Mouse (Mus musculus) hindbrain, embryonic 13.5 days (tissue): Measurements from ENCODE around the gene Capn11. TPM values are rescaled to one million over a fixed set of nuclear protein-coding genes. Genes with fewer than 3 reads are reported as not detected.

ENCODE experiments used
- ATAC-seq: fragments of 200-750 bp; cut with Nextera tagmentation; 2 replicates; pipeline ENCODE4 v1.8.0; 2017; ENCODE audit warnings: moderate TSS enrichment; ENCODE audit not compliant: low FRiP score
- H3K27ac ChIP-seq: fragments of 300-500 bp; sonication (generic); 2 replicates; pipeline ENCODE4 v1.5.1; 2015; ENCODE audit warnings: inconsistent platforms, mild to moderate bottlenecking, moderate library complexity
- H3K27me3 ChIP-seq: fragments of 300-500 bp; sonication (generic); 2 replicates; pipeline ENCODE4 v1.6.1; 2015; ENCODE audit warnings: mild to moderate bottlenecking, inconsistent platforms
- H3K36me3 ChIP-seq: fragments of 300-500 bp; sonication (generic); 2 replicates; pipeline ENCODE4 v1.6.1; 2015; ENCODE audit warnings: mild to moderate bottlenecking, inconsistent platforms
- H3K4me1 ChIP-seq: fragments of 300-500 bp; sonication (generic); replicated peaks from 2 replicates; pipeline ENCODE4 v1.6.1; 2015; ENCODE audit warnings: inconsistent platforms
- H3K4me2 ChIP-seq: fragments of 300-500 bp; sonication (generic); 2 replicates; pipeline ENCODE4 v1.6.1; 2015; ENCODE audit warnings: inconsistent platforms, mild to moderate bottlenecking, moderate library complexity
- H3K4me3 ChIP-seq: fragments of 300-500 bp; sonication (generic); 2 replicates; pipeline ENCODE4 v1.5.1; 2015; ENCODE audit warnings: mild to moderate bottlenecking, inconsistent platforms
- H3K9ac ChIP-seq: fragments of 300-500 bp; sonication (generic); 2 replicates; pipeline ENCODE4 v1.6.1; 2015; ENCODE audit warnings: mild to moderate bottlenecking, inconsistent platforms
- H3K9me3 ChIP-seq: fragments of 300-500 bp; sonication (generic); 2 replicates; pipeline ENCODE4 v1.6.1; 2016; ENCODE audit warnings: inconsistent platforms
- WGBS: fragments of 180-500 bp; shearing (Covaris S2); methylation state at CpG from one replicate; pipeline ENCODE4 v1.1.7; 2015; 5-methylcytosine and 5-hydroxymethylcytosine counted together
- polyA plus RNA-seq: library from polyadenylated mRNA; unstranded; fragments of >200 nt; fragmentation: Nextera tagmentation; extraction: Ambion mirVana; gene quantifications from 2 replicates; pipeline ENCODE4 v1.2.1, GENCODE M21; 2015

Capn11 gene
- polyA plus RNA-seq, 1 experiment from 2014 or later, result 0.95 TPM

- Histone ChIP-seq H3K36me3 (peaks cover 20% of the 10 kb centered on the region), H3K9ac (peak overlapping the region; percentile 8; the same call in 1 of the 2 replicates), H3K4me2 (no peak overlapping the region), H3K4me1 (no peaks in the 10 kb centered on the region), H3K9me3 (no peaks in the 10 kb centered on the region), H3K27ac (no peak overlapping the region), H3K4me3 (no peak overlapping the region), H3K27me3 (no peaks in the 10 kb centered on the region)
- ATAC-seq, result no peak
- WGBS, result 89% methylated on average over 18 of the region's 18 CpGs
Measured at GRCm38 (mm10) chr17:45693812-45694565, 34.9 kb upstream of the Capn11 start.

DNA sequence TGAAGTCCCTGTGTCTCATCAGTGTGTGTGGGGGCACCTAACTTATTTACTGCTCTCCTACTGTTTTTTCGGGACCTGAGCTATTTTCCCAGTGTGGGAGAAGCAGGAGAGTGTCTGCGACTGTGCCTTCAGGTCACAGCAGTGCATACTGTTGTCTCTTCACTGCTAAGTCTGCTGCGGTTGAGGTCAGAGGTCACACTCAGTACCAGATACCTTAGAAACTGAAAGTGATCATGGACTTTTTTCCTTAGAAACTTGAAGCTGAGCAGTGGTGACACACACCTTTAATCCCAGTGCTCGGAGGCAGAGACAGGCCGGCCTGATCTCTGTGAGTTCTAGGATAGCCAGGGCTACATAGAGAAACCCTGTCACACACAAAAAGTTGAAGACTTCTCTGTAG is 33.0 kb upstream of the Capn11 start:
- Histone ChIP-seq H3K9ac (no peak overlapping the region), H3K27ac (no peak overlapping the region), H3K36me3 (peaks cover 7% of the 10 kb centered on the region), H3K4me1 (peaks cover 8% of the 10 kb centered on the region), H3K27me3 (no peaks in the 10 kb centered on the region), H3K4me2 (no peak overlapping the region), H3K9me3 (no peaks in the 10 kb centered on the region), H3K4me3 (no peak overlapping the region)
- 87% methylated on average over 5 of the region's 5 CpGs for WGBS
- no peak for ATAC-seq

DNA sequence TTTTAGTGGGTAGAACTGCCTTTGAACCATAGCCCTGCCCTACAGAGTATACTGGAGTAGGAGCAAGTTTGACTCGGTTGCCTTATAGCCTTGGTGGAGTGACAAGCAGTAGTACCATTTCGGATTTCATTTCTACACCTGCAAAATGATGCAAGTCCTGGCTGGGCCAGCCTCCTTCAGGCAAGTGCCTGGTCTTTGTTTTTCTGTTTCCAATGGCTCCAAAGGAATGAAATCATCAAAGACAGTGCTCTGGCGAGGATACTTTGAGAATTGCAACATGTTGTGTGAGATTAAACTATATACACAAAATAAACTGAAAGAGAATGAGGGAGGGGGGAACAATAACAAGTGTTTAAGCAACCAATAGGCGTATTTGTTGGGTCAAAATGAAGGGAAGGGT is 30.9 kb upstream of the Capn11 start:
- no peak for ATAC-seq
- Histone ChIP-seq H3K4me2 (no peak overlapping the region), H3K27ac (no peak overlapping the region), H3K9me3 (no peaks in the 10 kb centered on the region), H3K27me3 (no peaks in the 10 kb centered on the region), H3K36me3 (no peaks in the 10 kb centered on the region), H3K4me1 (peaks cover 16% of the 10 kb centered on the region), H3K9ac (no peak overlapping the region), H3K4me3 (no peak overlapping the region)
- 96% methylated on average over 4 of the region's 4 CpGs for WGBS

GRCm38 (mm10) chr17:45689120-45689519 is 30.0 kb upstream of the Capn11 start:
- ATAC-seq, result no peak
- 93% methylated on average over 9 of the region's 9 CpGs for WGBS
- no peak overlapping the region for H3K4me2 ChIP-seq

DNA sequence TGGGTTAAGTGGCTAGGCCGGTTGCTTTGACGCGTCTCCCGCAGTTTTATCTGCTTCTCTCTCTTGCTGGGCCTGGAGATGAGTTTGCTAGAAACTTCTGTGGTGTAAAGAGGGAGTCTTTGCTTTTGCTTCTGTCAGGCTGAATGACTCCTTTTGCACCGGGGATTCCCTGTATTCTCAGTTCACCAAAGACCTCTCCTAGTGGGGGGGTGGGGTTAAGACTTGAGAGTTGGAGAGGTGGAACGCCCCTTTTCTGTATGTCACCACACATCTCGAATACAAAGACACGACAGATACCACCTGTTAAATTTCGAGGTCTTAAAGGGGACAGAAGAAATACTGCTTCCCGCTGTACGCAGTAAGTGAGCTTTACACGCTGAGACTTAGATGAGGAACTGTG is 27.6 kb upstream of the Capn11 start, which contains the start of gene Tmem63b:
Tmem63b (minus strand) TSS at position 190 of the 400 bp plus-strand sequence.
- no peak; the same call in 1 of the 2 replicates for ATAC-seq
- WGBS, result 8% methylated on average over 12 of the region's 12 CpGs
- peaks cover 34% of the 10 kb centered on the region for H3K4me1 ChIP-seq
- no peaks in the 10 kb centered on the region for H3K36me3 ChIP-seq
- no peaks in the 10 kb centered on the region for H3K9me3 ChIP-seq
- peak within 1 kb of the TSS; percentile 88 for H3K4me3 ChIP-seq
- peak within 1 kb of the TSS; percentile 89 for H3K4me2 ChIP-seq
- peak within 1 kb of the TSS; percentile 96 for H3K9ac ChIP-seq
- peak within 1 kb of the TSS; percentile 96 for H3K27ac ChIP-seq
- no peaks in the 10 kb centered on the region for H3K27me3 ChIP-seq

More at GRCm38 (mm10) chr17:45689120-45689519, 30.0 kb upstream of the Capn11 start:
- Histone ChIP-seq H3K36me3 (no peaks in the 10 kb centered on the region), H3K4me3 (no peak overlapping the region), H3K9me3 (no peaks in the 10 kb centered on the region), H3K4me1 (peaks cover 26% of the 10 kb centered on the region), H3K27ac (no peak overlapping the region), H3K27me3 (no peaks in the 10 kb centered on the region), H3K9ac (no peak overlapping the region)

- Histone ChIP-seq H3K27ac (peak within 1 kb of the TSS; percentile 96), H3K36me3 (no peaks in the 10 kb centered on the region), H3K9ac (peak within 1 kb of the TSS; percentile 96), H3K4me3 (peak within 1 kb of the TSS; percentile 88), H3K4me2 (peak within 1 kb of the TSS; percentile 89), H3K4me1 (peaks cover 35% of the 10 kb centered on the region), H3K27me3 (no peaks in the 10 kb centered on the region), H3K9me3 (no peaks in the 10 kb centered on the region)
- under 1% methylated on average over 47 of the region's 50 CpGs for WGBS
- ATAC-seq, result peak; percentile 90
Measured at GRCm38 (mm10) chr17:45686093-45686619, 27.0 kb upstream of the Capn11 start, which contains the start of gene Mrpl14. Gene Mrpl14, plus strand, starts transcription at chr17:45686322.

DNA sequence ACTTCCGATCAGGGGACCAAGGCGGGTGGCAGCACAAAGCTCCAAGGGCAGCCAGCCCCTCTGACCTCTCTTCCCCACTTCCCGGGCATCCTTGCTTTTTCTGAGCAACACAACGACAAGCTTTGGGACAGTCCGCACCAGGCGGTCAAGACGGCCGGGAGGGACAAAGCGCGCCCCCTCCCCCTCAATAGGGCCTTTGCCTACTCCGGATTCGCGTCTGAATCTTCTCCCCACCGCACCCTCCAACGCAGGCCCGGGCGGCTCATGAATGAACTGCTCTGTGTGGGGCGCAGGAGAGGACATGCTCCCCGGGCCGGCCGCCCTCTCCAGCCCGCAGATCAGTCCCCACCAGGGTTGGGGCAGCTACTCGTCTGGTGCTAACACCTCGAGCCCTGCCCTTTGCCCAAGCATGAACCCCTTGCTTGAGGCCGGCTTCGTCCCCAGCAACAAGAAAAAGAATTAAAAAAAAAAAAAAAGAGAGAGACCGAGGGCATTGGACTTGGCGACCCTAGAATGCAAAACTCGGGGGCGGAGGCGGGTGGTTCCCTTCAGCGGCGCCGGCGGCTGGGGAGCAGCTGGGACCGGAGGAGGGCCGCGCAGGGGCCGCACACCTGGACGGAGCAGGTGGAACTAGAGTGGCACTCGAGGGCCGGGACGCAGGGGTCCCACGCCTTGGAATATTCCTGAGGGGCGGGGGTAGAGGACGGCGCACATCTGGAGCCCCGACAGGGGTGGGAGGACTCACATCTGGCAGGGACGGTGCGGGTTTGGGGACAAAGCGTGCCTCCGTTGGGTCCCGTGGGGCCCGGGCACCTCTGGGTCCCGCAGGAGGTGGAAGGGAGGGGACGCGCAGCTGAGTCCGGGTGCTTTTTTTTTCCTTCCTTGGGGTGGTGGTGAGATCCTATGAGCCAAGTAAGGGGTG is 26.3 kb upstream of the Capn11 start:
- ATAC-seq, result peak; percentile 50
- H3K9me3 ChIP-seq, result no peaks in the 10 kb centered on the region
- H3K9ac ChIP-seq, result peak overlapping the region; percentile 96
- no peaks in the 10 kb centered on the region for H3K36me3 ChIP-seq
- no peaks in the 10 kb centered on the region for H3K27me3 ChIP-seq
- peaks cover 42% of the 10 kb centered on the region for H3K4me1 ChIP-seq
- WGBS, result under 1% methylated on average over 55 of the region's 58 CpGs
- H3K27ac ChIP-seq, result peak overlapping the region; percentile 96
- H3K4me3 ChIP-seq, result peak overlapping the region; percentile 88
- peak overlapping the region; percentile 77 for H3K4me2 ChIP-seq

DNA sequence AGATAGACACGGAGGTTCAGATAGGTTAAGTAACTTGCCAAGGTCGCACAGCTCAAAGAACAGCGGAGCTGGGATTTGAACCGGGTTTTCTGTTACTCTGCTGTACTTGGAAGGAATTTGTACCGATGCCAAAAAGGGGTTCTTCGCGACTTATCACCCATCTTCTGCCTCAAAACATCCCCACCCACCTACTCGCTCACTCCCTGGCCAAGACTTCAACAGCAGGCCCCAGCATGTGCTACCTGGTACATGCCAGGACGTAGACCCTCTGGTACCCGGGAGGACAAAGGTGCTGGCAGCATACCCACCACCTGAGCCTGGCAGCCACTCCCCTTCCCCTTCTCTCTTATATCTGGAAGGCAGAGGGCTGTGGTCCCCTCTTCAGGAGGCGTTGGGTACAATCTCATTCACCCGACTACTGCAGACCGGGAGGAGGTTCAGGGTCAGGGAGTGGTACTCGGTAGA is 25.6 kb upstream of the Capn11 start:
- Histone ChIP-seq H3K9ac (peak overlapping the region; percentile 96), H3K9me3 (no peaks in the 10 kb centered on the region), H3K27ac (peak overlapping the region; percentile 96), H3K4me2 (peak overlapping the region; percentile 77), H3K4me1 (peaks cover 44% of the 10 kb centered on the region), H3K36me3 (no peaks in the 10 kb centered on the region), H3K27me3 (no peaks in the 10 kb centered on the region), H3K4me3 (peak overlapping the region; percentile 88)
- 24% methylated on average over 14 of the region's 14 CpGs for WGBS
- peak; percentile 14 for ATAC-seq

GRCm38 (mm10) chr17:45682843-45683242 is 23.7 kb upstream of the Capn11 start:
- 97% methylated on average over 4 of the region's 4 CpGs for WGBS
- Histone ChIP-seq H3K9me3 (no peaks in the 10 kb centered on the region), H3K27ac (no peak overlapping the region), H3K4me2 (no peak overlapping the region), H3K27me3 (no peaks in the 10 kb centered on the region), H3K36me3 (peaks cover 15% of the 10 kb centered on the region), H3K9ac (no peak overlapping the region), H3K4me1 (peaks cover 43% of the 10 kb centered on the region), H3K4me3 (no peak overlapping the region)
- no peak for ATAC-seq

DNA sequence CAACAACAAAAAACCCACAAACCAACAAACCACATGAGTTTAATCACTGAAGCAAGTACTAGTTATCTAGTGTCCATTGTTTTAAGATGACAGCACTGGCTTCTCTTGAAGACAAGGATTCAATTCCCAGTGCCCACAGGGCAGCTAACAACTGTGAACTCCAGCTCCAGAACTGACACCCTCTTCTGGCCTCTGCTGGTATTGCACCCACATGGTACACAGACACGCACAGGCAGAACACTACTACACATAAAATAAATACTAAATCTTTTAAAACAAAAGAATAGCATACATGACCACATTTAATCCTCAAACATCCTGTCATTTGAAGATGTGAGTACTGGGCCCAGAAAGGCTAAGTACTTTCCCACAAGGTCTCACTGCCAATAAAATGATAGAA is 22.5 kb upstream of the Capn11 start:
- Histone ChIP-seq H3K27ac (no peak overlapping the region), H3K27me3 (no peaks in the 10 kb centered on the region), H3K9ac (no peak overlapping the region), H3K36me3 (peaks cover 27% of the 10 kb centered on the region), H3K4me3 (no peak overlapping the region), H3K9me3 (no peaks in the 10 kb centered on the region), H3K4me1 (peaks cover 30% of the 10 kb centered on the region), H3K4me2 (no peak overlapping the region)
- no peak for ATAC-seq
- WGBS, result 98% methylated on average over 1 of the region's 1 CpGs

DNA sequence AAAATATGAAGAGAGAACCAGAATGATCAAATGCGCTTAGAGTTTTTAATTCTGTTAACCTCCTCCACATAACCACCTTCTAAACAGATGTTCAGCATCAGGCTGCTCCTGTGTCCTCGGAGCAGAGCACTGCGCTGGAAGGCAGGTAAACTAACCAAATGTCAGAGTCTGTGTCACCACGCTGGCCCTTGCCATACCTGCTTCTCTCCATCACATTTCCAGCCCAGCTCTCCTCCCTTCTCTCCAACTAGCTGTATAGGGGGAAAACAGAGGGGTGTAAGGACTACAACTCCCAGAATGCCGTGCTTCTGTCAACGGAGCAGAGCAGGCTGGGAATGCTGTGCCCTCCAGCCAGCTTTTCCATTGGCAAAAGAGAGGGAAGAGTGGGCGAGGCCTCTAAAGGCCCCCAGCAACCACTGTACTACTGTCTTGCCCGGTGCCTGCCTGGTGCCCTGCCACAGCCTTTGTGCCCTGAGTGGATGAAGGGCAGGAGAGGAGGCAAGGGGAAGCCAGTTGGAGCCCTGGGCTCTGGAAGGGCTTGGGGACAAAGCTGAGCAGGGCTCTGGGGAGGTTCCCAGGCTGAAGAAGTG is 21.4 kb upstream of the Capn11 start:
- H3K36me3 ChIP-seq, result peaks cover 38% of the 10 kb centered on the region
- H3K4me3 ChIP-seq, result peak overlapping the region; percentile 26
- no peaks in the 10 kb centered on the region for H3K27me3 ChIP-seq
- ATAC-seq, result peak; percentile 73
- H3K4me2 ChIP-seq, result peak overlapping the region; percentile 49
- 50% methylated on average over 8 of the region's 8 CpGs for WGBS
- peaks cover 29% of the 10 kb centered on the region for H3K4me1 ChIP-seq
- peak overlapping the region; percentile 70 for H3K9ac ChIP-seq
- no peaks in the 10 kb centered on the region for H3K9me3 ChIP-seq
- H3K27ac ChIP-seq, result peak overlapping the region; percentile 89

- no peak overlapping the region for H3K4me2 ChIP-seq
- no peak for ATAC-seq
- no peaks in the 10 kb centered on the region for H3K9me3 ChIP-seq
- H3K36me3 ChIP-seq, result peaks cover 58% of the 10 kb centered on the region
- H3K4me3 ChIP-seq, result no peak overlapping the region
- H3K4me1 ChIP-seq, result peaks cover 10% of the 10 kb centered on the region
- no peak overlapping the region for H3K9ac ChIP-seq
- H3K27ac ChIP-seq, result no peak overlapping the region
- WGBS, result 46% methylated on average over 7 of the region's 7 CpGs
- H3K27me3 ChIP-seq, result no peaks in the 10 kb centered on the region
Measured at GRCm38 (mm10) chr17:45678106-45678505, 19.0 kb upstream of the Capn11 start.
